Mouse (Mus musculus): ENCODE measurements around the gene Opcml. TPM values are rescaled to one million over a fixed set of nuclear protein-coding genes. Genes with fewer than 3 reads are reported as not detected.
A peak's percentile ranks its signal among the peaks of the same experiment; 100 is the strongest.

Opcml gene
- polyA plus RNA-seq, 1 experiment from 2014 or later, result 2.5 TPM

DNA sequence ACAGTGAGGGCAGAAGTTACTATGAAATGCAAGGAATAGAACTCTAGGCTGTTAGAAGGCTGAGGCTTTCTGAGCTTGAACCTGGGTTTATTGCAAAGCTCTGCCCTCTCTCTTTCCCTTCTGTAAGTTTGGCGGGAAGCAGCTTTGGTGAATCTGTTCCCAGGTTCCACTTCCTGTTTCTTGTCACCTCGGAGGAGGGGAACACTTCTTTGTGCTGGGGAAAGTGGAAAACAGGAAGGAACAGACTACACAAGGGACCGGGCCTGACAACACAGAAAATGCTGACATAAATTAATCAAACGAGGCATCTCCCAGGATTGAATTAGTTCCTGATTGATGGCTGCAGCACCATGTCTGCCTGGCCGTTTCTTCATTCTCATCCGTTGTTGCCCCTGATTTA lies 363.2 kb downstream of the Opcml start:
- no peaks in the 10 kb centered on the region for H3K27me3 ChIP-seq (ENCODE audit: insufficient read depth, poor library complexity, severe bottlenecking)
- no peak overlapping the region for H3K27ac ChIP-seq
- no peaks in the 10 kb centered on the region for H3K36me3 ChIP-seq
- DNase-seq (ENCODE audit: low spot score), result no peak
- no peak overlapping the region for H3K4me3 ChIP-seq
- 72% methylated on average over 6 of the region's 6 CpGs for WGBS
- no peaks in the 10 kb centered on the region for H3K4me1 ChIP-seq (replicated peaks)
- H3K9me3 ChIP-seq, result no peaks in the 10 kb centered on the region

DNA sequence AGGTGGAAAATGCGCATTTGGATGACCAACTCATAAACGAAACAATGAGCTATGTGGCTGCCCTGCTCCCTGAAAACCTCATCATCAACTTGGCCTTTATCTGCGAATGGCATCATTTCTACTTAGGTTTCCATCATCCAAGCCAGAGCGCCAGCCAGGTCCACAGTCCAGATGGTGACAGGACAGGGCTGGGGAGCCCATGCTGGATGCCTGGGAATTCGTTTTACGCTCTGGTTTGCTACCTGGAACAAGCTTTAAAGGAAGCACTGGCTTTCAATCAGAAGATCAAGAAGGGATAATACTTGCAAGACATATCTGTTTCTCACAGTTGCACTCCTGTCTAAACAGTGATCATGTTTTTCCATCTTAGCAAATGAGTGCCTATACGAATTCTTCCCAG lies 366.5 kb downstream of the Opcml start:
- Histone ChIP-seq H3K27me3 (ENCODE audit: insufficient read depth, poor library complexity, severe bottlenecking) (no peaks in the 10 kb centered on the region), H3K4me1 (replicated peaks) (no peaks in the 10 kb centered on the region), H3K27ac (no peak overlapping the region), H3K9me3 (no peaks in the 10 kb centered on the region), H3K36me3 (no peaks in the 10 kb centered on the region), H3K4me3 (no peak overlapping the region)
- WGBS, result 90% methylated on average over 7 of the region's 7 CpGs
- no peak for DNase-seq (ENCODE audit: low spot score)

GRCm38 (mm10) chr9:28160953-28161352 lies 370.4 kb downstream of the Opcml start:
- 0 out of 2 replicates have a peak, but pooled peaks cover 4% of the 10 kb centered on the region for H3K4me1 ChIP-seq (replicated peaks)
- no peaks in the 10 kb centered on the region for H3K27me3 ChIP-seq (ENCODE audit: insufficient read depth, poor library complexity, severe bottlenecking)
- no peaks in the 10 kb centered on the region for H3K9me3 ChIP-seq
- no peak for DNase-seq (ENCODE audit: low spot score)
- 98% methylated on average over 1 of the region's 1 CpGs for WGBS
- no peaks in the 10 kb centered on the region for H3K36me3 ChIP-seq
- H3K27ac ChIP-seq, result no peak overlapping the region
- no peak overlapping the region for H3K4me3 ChIP-seq

DNA sequence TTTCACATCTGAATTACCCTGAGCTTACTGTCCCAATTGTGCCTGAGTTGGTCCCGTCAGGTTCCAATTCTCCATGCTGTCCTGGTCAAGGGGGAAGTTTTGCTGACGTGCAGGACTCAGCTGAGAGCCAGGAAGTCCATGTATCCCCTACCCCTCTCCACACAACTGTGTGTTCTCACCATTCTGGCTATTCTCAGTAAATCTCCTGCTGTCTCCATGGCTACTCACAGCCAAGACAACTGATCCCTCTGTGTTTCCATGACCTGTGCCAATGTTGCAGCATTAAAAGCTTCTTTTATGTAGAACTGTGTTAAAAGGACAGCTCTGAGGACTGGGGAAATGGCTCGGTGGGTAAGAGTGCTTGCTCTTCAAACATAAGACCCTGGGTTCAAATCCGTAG lies 373.4 kb downstream of the Opcml start:
- no peak for DNase-seq (ENCODE audit: low spot score)
- H3K4me3 ChIP-seq, result no peak overlapping the region
- H3K4me1 ChIP-seq (replicated peaks), result 0 out of 2 replicates have a peak, but pooled peaks cover 4% of the 10 kb centered on the region
- no peaks in the 10 kb centered on the region for H3K9me3 ChIP-seq
- H3K27ac ChIP-seq, result no peak overlapping the region
- H3K36me3 ChIP-seq, result no peaks in the 10 kb centered on the region
- H3K27me3 ChIP-seq (ENCODE audit: insufficient read depth, poor library complexity, severe bottlenecking), result no peaks in the 10 kb centered on the region
- 60% methylated on average over 4 of the region's 4 CpGs for WGBS

DNA sequence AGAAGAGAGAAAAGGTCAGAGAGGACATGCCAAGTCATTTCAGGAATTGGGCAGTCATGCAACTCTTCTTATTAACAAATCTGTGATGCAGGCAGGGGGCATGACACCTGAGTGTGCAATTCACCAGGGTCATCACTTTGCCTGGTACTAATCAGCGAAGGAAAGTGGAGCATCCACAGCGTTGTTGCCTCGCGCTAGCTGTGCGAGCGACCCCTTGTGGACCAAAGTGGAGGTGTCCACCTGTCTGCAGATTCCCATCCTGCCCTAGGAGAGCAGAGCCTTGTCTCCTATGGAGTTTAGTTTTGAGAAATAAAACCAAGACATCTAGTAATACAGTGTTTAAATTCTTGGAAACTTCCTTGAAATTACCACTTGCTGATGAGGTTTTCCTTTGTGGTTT lies 381.3 kb downstream of the Opcml start:
- peak; percentile 62 for DNase-seq (ENCODE audit: low spot score)
- H3K27me3 ChIP-seq (ENCODE audit: insufficient read depth, poor library complexity, severe bottlenecking), result no peaks in the 10 kb centered on the region
- H3K27ac ChIP-seq, result no peak overlapping the region
- no peak overlapping the region for H3K4me3 ChIP-seq
- H3K36me3 ChIP-seq, result no peaks in the 10 kb centered on the region
- 0 out of 2 replicates have a peak, but pooled peaks cover 3% of the 10 kb centered on the region for H3K4me1 ChIP-seq (replicated peaks)
- 6% methylated on average over 6 of the region's 6 CpGs for WGBS
- H3K9me3 ChIP-seq, result no peaks in the 10 kb centered on the region

- no peaks in the 10 kb centered on the region for H3K9me3 ChIP-seq
- WGBS, result 83% methylated on average over 2 of the region's 2 CpGs
- H3K27ac ChIP-seq, result no peak overlapping the region
- H3K36me3 ChIP-seq, result no peaks in the 10 kb centered on the region
- H3K4me3 ChIP-seq, result no peak overlapping the region
- no peak for DNase-seq (ENCODE audit: low spot score)
- 0 out of 2 replicates have a peak, but pooled peaks cover 3% of the 10 kb centered on the region for H3K4me1 ChIP-seq (replicated peaks)
- no peaks in the 10 kb centered on the region for H3K27me3 ChIP-seq (ENCODE audit: insufficient read depth, poor library complexity, severe bottlenecking)
Observed at GRCm38 (mm10) chr9:28177052-28177451, 386.5 kb downstream of the Opcml start.

DNA sequence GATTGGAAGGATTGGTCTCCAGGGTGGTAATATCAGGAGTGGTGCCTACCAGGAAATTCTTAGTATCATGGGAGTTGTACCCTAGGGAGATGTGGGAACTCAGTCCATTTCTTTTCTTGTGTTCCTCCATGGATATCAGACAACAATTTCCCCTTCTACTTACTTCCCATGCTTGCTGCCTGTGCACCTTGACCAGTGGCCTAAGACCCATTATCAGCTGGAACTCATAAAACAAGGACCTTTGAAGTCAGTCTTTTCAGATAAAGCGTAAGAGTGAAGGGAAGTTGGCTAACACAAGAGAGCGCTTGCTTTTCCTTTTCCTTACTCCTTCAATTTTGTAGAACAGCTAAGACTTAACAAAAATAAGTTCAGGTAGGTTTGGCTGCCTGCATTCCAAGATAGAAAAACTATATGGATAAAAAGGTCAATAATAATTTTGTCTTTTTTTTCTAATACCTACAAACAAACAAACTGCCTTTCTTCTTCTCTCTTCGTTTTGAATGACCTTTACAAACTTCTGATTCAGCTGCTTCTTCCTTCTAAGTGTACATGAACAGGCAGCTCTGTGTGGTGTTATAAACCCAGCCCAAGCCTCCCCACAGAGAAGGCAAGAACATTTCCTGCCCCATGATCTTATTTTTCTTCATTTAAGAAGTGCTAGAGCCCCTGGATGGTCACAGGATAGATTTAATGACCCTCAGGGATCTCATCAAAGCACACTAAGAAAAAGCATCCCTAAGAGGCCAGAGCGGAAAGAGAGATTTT lies 387.7 kb downstream of the Opcml start:
- Histone ChIP-seq H3K27ac (no peak overlapping the region), H3K4me3 (no peak overlapping the region), H3K27me3 (ENCODE audit: insufficient read depth, poor library complexity, severe bottlenecking) (no peaks in the 10 kb centered on the region), H3K36me3 (no peaks in the 10 kb centered on the region), H3K4me1 (replicated peaks) (no peaks in the 10 kb centered on the region), H3K9me3 (no peaks in the 10 kb centered on the region)
- 87% methylated on average over 4 of the region's 4 CpGs for WGBS
- no peak for DNase-seq (ENCODE audit: low spot score)

- no peak overlapping the region for H3K4me3 ChIP-seq
Observed at GRCm38 (mm10) chr9:28181916-28182315, 391.3 kb downstream of the Opcml start.

GRCm38 (mm10) chr9:28190226-28190625 lies 399.7 kb downstream of the Opcml start:
- no peaks in the 10 kb centered on the region for H3K4me1 ChIP-seq (replicated peaks)
- H3K27me3 ChIP-seq (ENCODE audit: insufficient read depth, poor library complexity, severe bottlenecking), result no peaks in the 10 kb centered on the region
- H3K4me3 ChIP-seq, result no peak overlapping the region
- 87% methylated on average over 2 of the region's 2 CpGs for WGBS
- H3K27ac ChIP-seq, result no peak overlapping the region
- DNase-seq (ENCODE audit: low spot score), result no peak
- no peaks in the 10 kb centered on the region for H3K36me3 ChIP-seq
- H3K9me3 ChIP-seq, result no peaks in the 10 kb centered on the region

More at GRCm38 (mm10) chr9:28181916-28182315, 391.3 kb downstream of the Opcml start:
- Histone ChIP-seq H3K27ac (no peak overlapping the region), H3K36me3 (no peaks in the 10 kb centered on the region), H3K9me3 (no peaks in the 10 kb centered on the region), H3K27me3 (ENCODE audit: insufficient read depth, poor library complexity, severe bottlenecking) (no peaks in the 10 kb centered on the region), H3K4me1 (replicated peaks) (no peaks in the 10 kb centered on the region)
- DNase-seq (ENCODE audit: low spot score), result no peak
- WGBS, result 85% methylated on average over 7 of the region's 7 CpGs

DNA sequence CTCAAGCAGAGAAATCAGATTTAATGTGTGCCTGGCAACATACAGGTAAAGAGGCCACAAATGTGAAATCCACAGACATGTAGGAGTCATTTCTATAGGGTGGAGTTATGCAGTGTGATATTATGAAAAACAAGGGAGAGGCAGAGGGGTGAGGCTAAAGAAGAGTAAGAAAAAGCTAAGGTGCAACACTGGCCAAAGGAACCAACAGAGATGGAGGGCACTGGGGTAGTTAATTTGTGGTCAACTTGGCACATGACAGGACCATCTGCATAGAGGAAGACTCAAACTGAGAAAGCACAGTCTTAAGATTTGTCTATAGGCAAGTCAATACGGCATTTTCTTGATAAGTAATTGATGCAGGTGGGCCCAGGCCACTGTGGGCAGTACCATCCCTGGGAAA lies 400.2 kb downstream of the Opcml start:
- Histone ChIP-seq H3K4me3 (no peak overlapping the region), H3K27me3 (ENCODE audit: insufficient read depth, poor library complexity, severe bottlenecking) (no peaks in the 10 kb centered on the region), H3K36me3 (no peaks in the 10 kb centered on the region), H3K9me3 (no peaks in the 10 kb centered on the region), H3K27ac (no peak overlapping the region), H3K4me1 (replicated peaks) (no peaks in the 10 kb centered on the region)
- DNase-seq (ENCODE audit: low spot score), result no peak
- 100% methylated on average over 1 of the region's 1 CpGs for WGBS

- Histone ChIP-seq H3K27me3 (ENCODE audit: insufficient read depth, poor library complexity, severe bottlenecking) (no peaks in the 10 kb centered on the region), H3K4me3 (no peak overlapping the region), H3K27ac (no peak overlapping the region), H3K9me3 (no peaks in the 10 kb centered on the region), H3K4me1 (replicated peaks) (no peaks in the 10 kb centered on the region), H3K36me3 (no peaks in the 10 kb centered on the region)
- 93% methylated on average over 2 of the region's 2 CpGs for WGBS
- DNase-seq (ENCODE audit: low spot score), result no peak
Observed at GRCm38 (mm10) chr9:28196550-28196949, 406.0 kb downstream of the Opcml start.

- DNase-seq (ENCODE audit: low spot score), result no peak
- Histone ChIP-seq H3K9me3 (no peaks in the 10 kb centered on the region), H3K4me1 (replicated peaks) (no peaks in the 10 kb centered on the region), H3K36me3 (no peaks in the 10 kb centered on the region), H3K27ac (no peak overlapping the region), H3K4me3 (no peak overlapping the region), H3K27me3 (ENCODE audit: insufficient read depth, poor library complexity, severe bottlenecking) (no peaks in the 10 kb centered on the region)
- WGBS, result 77% methylated on average over 2 of the region's 2 CpGs
Observed at GRCm38 (mm10) chr9:28197061-28197460, 406.5 kb downstream of the Opcml start.

- Histone ChIP-seq H3K27ac (no peak overlapping the region), H3K4me3 (no peak overlapping the region), H3K4me1 (replicated peaks) (no peaks in the 10 kb centered on the region), H3K9me3 (no peaks in the 10 kb centered on the region), H3K27me3 (ENCODE audit: insufficient read depth, poor library complexity, severe bottlenecking) (no peaks in the 10 kb centered on the region), H3K36me3 (no peaks in the 10 kb centered on the region)
- DNase-seq (ENCODE audit: low spot score), result peak; percentile 36
- 59% methylated on average over 3 of the region's 3 CpGs for WGBS
Observed at GRCm38 (mm10) chr9:28197631-28198030, 407.1 kb downstream of the Opcml start.

All from hindbrain, embryonic 10.5 days (tissue).